Mouse (Mus musculus): ENCODE data around the gene Tceal3. TPM values are rescaled to one million over a fixed set of nuclear protein-coding genes. Genes with fewer than 3 reads are reported as not detected.
A peak's percentile ranks its signal among the peaks of the same experiment; 100 is the strongest.
"Not testable (repeated sequence)": the region's sequence is repeated elsewhere in the genome, so short reads cannot be mapped to it uniquely, and the experiment has no call there.

Gene Tceal3
- polyA plus RNA-seq, 1 experiment: 4.2 TPM

DNA sequence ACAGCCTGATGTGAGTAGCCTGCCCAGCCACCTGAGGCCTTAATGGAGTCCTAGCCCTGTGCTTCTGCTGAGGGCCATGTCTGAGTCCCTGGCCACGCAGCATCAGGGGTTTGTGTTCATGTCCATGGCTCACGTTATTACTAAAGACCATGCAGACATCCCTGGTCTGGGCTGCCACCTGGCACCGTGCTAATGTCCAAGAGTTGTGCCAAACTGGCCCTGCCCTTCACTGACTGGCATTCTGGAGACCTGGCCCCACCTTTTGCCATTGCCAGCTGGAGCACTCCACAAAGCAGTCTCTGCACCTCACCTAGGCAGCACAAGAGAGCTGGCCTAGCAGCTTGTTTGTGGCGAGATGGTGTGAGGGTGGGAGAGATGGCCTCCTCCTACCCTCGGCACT, 102.6 kb downstream of the Tceal3 start:
- Histone ChIP-seq H3K4me2 (ENCODE audit: low read depth) (no peak overlapping the region), H3K27me3 (ENCODE audit: control insufficient read depth, insufficient read depth, insufficient read length) (no peaks in the 10 kb centered on the region)

GRCm38 (mm10) chrX:136707446-136708167, 117.0 kb downstream of the Tceal3 start, which contains the start of gene Tceal1:
Gene Tceal1, plus strand, starts transcription at chrX:136707982.
- H3ac ChIP-seq (ENCODE audit: control insufficient read depth, insufficient read length): no peak within 1 kb of the TSS
- peak within 1 kb of the TSS; percentile 53 for H3K4me2 ChIP-seq (ENCODE audit: low read depth)
- TF ChIP-seq USF1 (IDR thresholded peaks at IDR 0.05; ENCODE audit: low read depth) (peak; percentile 88), CEBPB (IDR thresholded peaks at IDR 0.05; ENCODE audit: insufficient read depth, poor library complexity, severe bottlenecking) (no peak), REST (IDR thresholded peaks at IDR 0.05; ENCODE audit: insufficient read depth, insufficient read length) (no peak)
- H3K27me3 ChIP-seq (ENCODE audit: control insufficient read depth, insufficient read depth, insufficient read length): no peaks in the 10 kb centered on the region
- H3K79me2 ChIP-seq (ENCODE audit: control insufficient read depth, insufficient read depth): no peaks in the 10 kb centered on the region
- H3K4me3 ChIP-seq: peak within 1 kb of the TSS; percentile 26
- no peaks in the 10 kb centered on the region for H3K36me3 ChIP-seq (ENCODE audit: control insufficient read depth, insufficient read depth)

More for the DNA sequence above, 102.6 kb downstream of the Tceal3 start:
- no peak for TF ChIP-seq SRF (IDR thresholded peaks at IDR 0.05; ENCODE audit: control insufficient read depth, insufficient read length, low read depth)
- TF ChIP-seq MYOG (IDR thresholded peaks at IDR 0.05; ENCODE audit: control insufficient read depth in 1 of 3, insufficient read depth in 1 of 3, insufficient read length in 2 of 3, low read depth in 2 of 3): no peak
- TF ChIP-seq POLR2AphosphoS2 (IDR thresholded peaks at IDR 0.05; ENCODE audit: insufficient read length, low read depth): no peak
- no peak for TF ChIP-seq TCF3 (IDR thresholded peaks at IDR 0.05; ENCODE audit: insufficient read length, low read depth)
- TF ChIP-seq POLR2A (IDR thresholded peaks at IDR 0.05; ENCODE audit: insufficient read length, low read depth): no peak
- TF ChIP-seq MAX (IDR thresholded peaks at IDR 0.05; ENCODE audit: low read depth): no peak
- TF ChIP-seq MYOD1 (IDR thresholded peaks at IDR 0.05; ENCODE audit: control insufficient read depth in 1 of 3, insufficient read length in 2 of 3, low read depth in 2 of 3): no peak
- TF ChIP-seq E2F4 (IDR thresholded peaks at IDR 0.05; ENCODE audit: insufficient read depth): no peak
- no peak for TF ChIP-seq CEBPB (IDR thresholded peaks at IDR 0.05; ENCODE audit: insufficient read depth, poor library complexity, severe bottlenecking)
- no peak for TF ChIP-seq TCF12 (IDR thresholded peaks at IDR 0.05; ENCODE audit: insufficient read depth, poor library complexity, severe bottlenecking)
- TF ChIP-seq USF1 (IDR thresholded peaks at IDR 0.05; ENCODE audit: low read depth): no peak
- TF ChIP-seq REST (IDR thresholded peaks at IDR 0.05; ENCODE audit: insufficient read depth, insufficient read length): no peak
- H3K79me2 ChIP-seq (ENCODE audit: control insufficient read depth, insufficient read depth): no peaks in the 10 kb centered on the region
- no peak overlapping the region for H3ac ChIP-seq (ENCODE audit: control insufficient read depth, insufficient read length)
- H3K36me3 ChIP-seq (ENCODE audit: control insufficient read depth, insufficient read depth): no peaks in the 10 kb centered on the region
- no peak overlapping the region for H3K4me3 ChIP-seq

- H3K79me2 ChIP-seq (ENCODE audit: control insufficient read depth, insufficient read depth): no peaks in the 10 kb centered on the region
- no peaks in the 10 kb centered on the region for H3K27me3 ChIP-seq (ENCODE audit: control insufficient read depth, insufficient read depth, insufficient read length)
- TF ChIP-seq POLR2AphosphoS2 (IDR thresholded peaks at IDR 0.05; ENCODE audit: insufficient read length, low read depth): no peak
- no peak for TF ChIP-seq USF1 (IDR thresholded peaks at IDR 0.05; ENCODE audit: low read depth)
- no peak for TF ChIP-seq E2F4 (IDR thresholded peaks at IDR 0.05; ENCODE audit: insufficient read depth)
- TF ChIP-seq REST (IDR thresholded peaks at IDR 0.05; ENCODE audit: insufficient read depth, insufficient read length): no peak
- TF ChIP-seq MAX (IDR thresholded peaks at IDR 0.05; ENCODE audit: low read depth): no peak
- TF ChIP-seq CEBPB (IDR thresholded peaks at IDR 0.05; ENCODE audit: insufficient read depth, poor library complexity, severe bottlenecking): no peak
- peak overlapping the region; percentile 26 for H3K4me3 ChIP-seq
- H3K4me2 ChIP-seq (ENCODE audit: low read depth): peak overlapping the region; percentile 53
- no peak overlapping the region for H3ac ChIP-seq (ENCODE audit: control insufficient read depth, insufficient read length)
- no peaks in the 10 kb centered on the region for H3K36me3 ChIP-seq (ENCODE audit: control insufficient read depth, insufficient read depth)
These were observed 117.6 kb downstream of the Tceal3 start for GRCm38 (mm10) chrX:136708168-136708681.

DNA sequence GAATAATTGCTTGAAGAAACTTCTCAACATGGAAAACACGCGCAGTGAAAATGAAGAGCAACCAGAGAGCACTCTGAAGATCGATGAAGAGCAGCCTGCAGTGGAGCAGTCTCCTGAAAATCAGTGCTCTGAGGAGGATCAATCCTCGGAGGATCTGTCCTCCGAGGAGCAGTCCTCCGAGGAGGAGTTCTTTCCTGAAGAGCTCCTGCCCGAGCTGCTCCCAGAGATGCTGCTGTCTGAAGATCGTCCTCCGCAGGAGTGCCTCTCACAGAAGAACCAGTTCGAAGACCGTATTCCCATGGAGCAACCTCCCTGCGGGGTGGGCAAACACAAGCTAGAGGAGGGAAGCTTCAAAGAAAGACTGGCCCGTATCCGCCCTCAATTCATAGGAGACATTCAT, 118.1 kb downstream of the Tceal3 start:
- no peaks in the 10 kb centered on the region for H3K36me3 ChIP-seq (ENCODE audit: control insufficient read depth, insufficient read depth)
- H3ac ChIP-seq (ENCODE audit: control insufficient read depth, insufficient read length): no peak overlapping the region
- TF ChIP-seq USF1 (IDR thresholded peaks at IDR 0.05; ENCODE audit: low read depth) (no peak), POLR2A (IDR thresholded peaks at IDR 0.05; ENCODE audit: insufficient read length, low read depth) (no peak), MYOD1 (IDR thresholded peaks at IDR 0.05; ENCODE audit: control insufficient read depth in 1 of 3, insufficient read length in 2 of 3, low read depth in 2 of 3) (no peak), E2F4 (IDR thresholded peaks at IDR 0.05; ENCODE audit: insufficient read depth) (no peak), TCF3 (IDR thresholded peaks at IDR 0.05; ENCODE audit: insufficient read length, low read depth) (no peak), CEBPB (IDR thresholded peaks at IDR 0.05; ENCODE audit: insufficient read depth, poor library complexity, severe bottlenecking) (no peak), REST (IDR thresholded peaks at IDR 0.05; ENCODE audit: insufficient read depth, insufficient read length) (no peak), MAX (IDR thresholded peaks at IDR 0.05; ENCODE audit: low read depth) (no peak), POLR2AphosphoS2 (IDR thresholded peaks at IDR 0.05; ENCODE audit: insufficient read length, low read depth) (no peak), TCF12 (IDR thresholded peaks at IDR 0.05; ENCODE audit: insufficient read depth, poor library complexity, severe bottlenecking) (no peak), SRF (IDR thresholded peaks at IDR 0.05; ENCODE audit: control insufficient read depth, insufficient read length, low read depth) (no peak), MYOG (IDR thresholded peaks at IDR 0.05; ENCODE audit: control insufficient read depth in 1 of 3, insufficient read depth in 1 of 3, insufficient read length in 2 of 3, low read depth in 2 of 3) (no peak)
- no peaks in the 10 kb centered on the region for H3K27me3 ChIP-seq (ENCODE audit: control insufficient read depth, insufficient read depth, insufficient read length)
- peak overlapping the region; percentile 26 for H3K4me3 ChIP-seq
- no peak overlapping the region for H3K4me2 ChIP-seq (ENCODE audit: low read depth)
- H3K79me2 ChIP-seq (ENCODE audit: control insufficient read depth, insufficient read depth): no peaks in the 10 kb centered on the region

DNA sequence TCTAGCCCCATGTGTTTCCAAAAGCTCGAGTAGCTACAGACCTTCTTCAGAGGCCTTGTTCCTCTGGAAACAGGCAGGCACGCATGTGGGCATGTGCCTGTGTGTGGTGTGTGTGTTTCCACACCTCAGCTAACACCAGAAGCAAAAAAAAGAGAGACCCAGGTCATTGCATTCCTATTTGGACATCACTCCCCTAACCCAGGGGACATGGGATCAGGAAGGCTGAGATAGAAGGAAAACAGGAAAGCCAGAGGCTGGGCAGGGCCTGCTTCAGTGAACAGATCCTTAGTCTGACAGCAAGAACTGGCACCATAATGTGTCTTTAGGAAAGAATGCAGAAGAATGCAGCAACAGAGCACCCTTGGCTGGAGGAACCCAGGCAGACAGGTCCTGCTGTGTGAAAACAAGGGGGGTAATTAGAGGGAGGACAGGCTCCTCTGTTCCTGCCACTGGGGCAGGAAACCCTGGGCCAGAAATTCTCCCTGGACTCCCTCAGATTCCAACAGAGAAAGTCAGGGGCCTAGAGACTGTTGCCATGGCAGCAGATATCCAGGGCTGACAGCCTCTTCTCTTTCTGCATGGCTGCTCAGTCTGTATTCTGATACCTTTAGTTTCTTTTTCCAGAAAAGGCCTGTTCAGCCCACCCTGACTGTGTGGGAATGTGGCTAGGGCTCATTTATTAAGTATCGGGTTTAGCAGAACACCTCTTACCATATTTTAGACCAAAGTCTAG, 124.3 kb downstream of the Tceal3 start:
- H3K27me3 ChIP-seq (ENCODE audit: control insufficient read depth, insufficient read depth, insufficient read length); H3K36me3 ChIP-seq (ENCODE audit: control insufficient read depth, insufficient read depth); H3K4me3 ChIP-seq; H3K4me2 ChIP-seq (ENCODE audit: low read depth); H3K79me2 ChIP-seq (ENCODE audit: control insufficient read depth, insufficient read depth); H3ac ChIP-seq (ENCODE audit: control insufficient read depth, insufficient read length): not testable (repeated sequence)

Other genes starting within 250 kb of the Tceal3 start
- gene Kir3dl1, start 72.8 kb upstream of the Tceal3 start, polyA plus RNA-seq (2012; fragmentation: generic; extraction: Trizol): not detected
- not detected for gene Kir3dl2, start 46.8 kb upstream of the Tceal3 start, polyA plus RNA-seq (2012; fragmentation: generic; extraction: Trizol)
- gene Tceal1, start 117.1 kb downstream of the Tceal3 start, polyA plus RNA-seq (2012; fragmentation: generic; extraction: Trizol): 1.1 TPM
- gene Morf4l2, start 152.8 kb downstream of the Tceal3 start, polyA plus RNA-seq (2012; fragmentation: generic; extraction: Trizol): 202 TPM
- gene Glra4, start 189.3 kb downstream of the Tceal3 start, polyA plus RNA-seq (2012; fragmentation: generic; extraction: Trizol): not detected
- gene Plp1, start 231.8 kb downstream of the Tceal3 start, polyA plus RNA-seq (2012; fragmentation: generic; extraction: Trizol): 0.14 TPM

All from myocyte (in vitro differentiated cells).